Comparison of ENCODE assay signal across 9 mouse cellular contexts in the genomic region with DNA sequence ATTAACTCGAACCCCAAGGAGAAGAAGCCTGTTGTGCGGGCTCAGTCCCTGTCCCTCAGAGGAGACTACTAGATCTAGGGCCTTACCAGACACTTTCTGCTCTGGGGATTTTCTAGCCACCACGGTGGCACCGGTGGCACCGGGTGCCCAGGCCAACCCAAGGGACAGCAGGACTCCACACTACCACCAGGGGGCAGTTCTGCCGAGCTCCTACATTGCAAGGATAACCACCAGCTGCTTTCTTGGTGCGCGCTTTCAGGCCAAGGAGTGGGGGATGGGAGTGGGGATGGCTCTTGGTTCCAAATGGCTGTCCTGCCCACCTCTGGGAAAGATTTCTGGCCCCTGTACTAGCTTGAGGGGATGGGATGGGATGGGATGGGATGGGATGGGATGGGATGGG. TPM values are rescaled to one million over a fixed set of nuclear protein-coding genes. Genes with fewer than 3 reads are reported as not detected.
A peak's percentile ranks its signal among the peaks of the same experiment; 100 is the strongest.
DNase-seq lines count a peak whose midpoint lies in the region; TF ChIP-seq lines count a peak whose summit lies in the region.
"Had no signal": no experiment of that assay in that cellular context is flagged by ENCODE, and none has a peak within 500 bp of the region (broad histone marks: within the 10 kb centered on the region; RNA-seq: fewer than 3 reads in every experiment).

No protein-coding gene starts in this region.

- 0 out of 2 replicates have a peak, but pooled peaks have one; percentile 20 for TF ChIP-seq CTCF in lung, adult 2 months (IDR thresholded peaks at IDR 0.05; ENCODE audit: insufficient read depth, low read length)
- TF ChIP-seq CTCF in brain, embryonic 14.5 days (IDR thresholded peaks at IDR 0.05; ENCODE audit: borderline replicate concordance, extremely low read depth, insufficient read depth, insufficient read length): peak; percentile 59

- H3K4me1 ChIP-seq in lung, adult 2 months (ENCODE audit: control insufficient read depth, insufficient read depth, low read length): peaks cover 10% of the 10 kb centered on the region; the same call in 1 of the 2 replicates

- TF ChIP-seq POLR2A in lung, adult 2 months (IDR thresholded peaks at IDR 0.05; ENCODE audit: borderline replicate concordance, extremely low read depth, low read depth, low read length): no peak
- no peak for TF ChIP-seq POLR2A in brain, embryonic 14.5 days (IDR thresholded peaks at IDR 0.05; ENCODE audit: borderline replicate concordance, extremely low read depth, insufficient read depth, insufficient read length, poor library complexity, severe bottlenecking)

- WGBS in lung, adult 2 months: 14% methylated on average over 8 of the region's 8 CpGs

- no peak overlapping the region for H3K4me3 ChIP-seq in lung, adult 2 months (replicated peaks; ENCODE audit: extremely low read depth, low read depth, low read length)

- intact Hi-C loops in gastrocnemius, postnatal 36 days (cut with DNase I): no loop called here

- DNase-seq in cerebellum, postnatal 10 days: peak; percentile 63 to 67
- no peak for DNase-seq in cerebellum, adult 9-11 months
- no peak for DNase-seq in lung, adult 2 months
- no peak for DNase-seq in lung, postnatal 25 days (ENCODE audit: low spot score)
- peak; percentile 46 for DNase-seq in brain, embryonic 14.5 days (ENCODE audit: low read depth)
- DNase-seq in lung, postnatal 10 days: peak; percentile 44
- DNase-seq in c-Kit-positive CD71-positive TER-119-positive erythroid progenitor cells, embryonic 14.5 days (ENCODE audit: low spot score): no peak
- no peak for DNase-seq in gastrocnemius, postnatal 36 days

RNA-seq across cellular contexts. Expression of gene Foxd1, which starts 2.5 kb away (rescaled TPM):
- polyA plus RNA-seq in lung, adult 2 months (2012; rRNA removed): 0.12 and 0.18 TPM in 2 replicates
- polyA plus RNA-seq in brain, embryonic 14.5 days (2012; rRNA removed): 2.5 and 3.2 TPM in 2 replicates
- under 1 TPM in 1 of 2 experiments, not detected in 1; 0.17 TPM for total RNA-seq in gastrocnemius, postnatal 36 days (2021)
- polyA plus RNA-seq: macrophage had no signal

RNA-seq across cellular contexts. Expression of gene Btf3, which starts 34.7 kb away (rescaled TPM):
- polyA plus RNA-seq in lung, adult 2 months (2012; rRNA removed): 119 and 162 TPM in 2 replicates
- 459 and 601 TPM in 2 replicates for polyA plus RNA-seq in brain, embryonic 14.5 days (2012; rRNA removed)
- 100 to 1,000 TPM; 186 to 222 TPM for total RNA-seq in gastrocnemius, postnatal 36 days (2021)

Comparison
In these comparisons a context has a peak if more than half of its experiments do, and no peak if none do; other contexts are left out.
1. DNase-seq: peak in cerebellum, postnatal 10 days (2 of 2), brain, embryonic 14.5 days (single experiment) and lung, postnatal 10 days (single experiment); none in cerebellum, adult 9-11 months (single experiment), lung, adult 2 months (single experiment), lung, postnatal 25 days (single experiment), c-Kit-positive CD71-positive TER-119-positive erythroid progenitor cells, embryonic 14.5 days (single experiment) and gastrocnemius, postnatal 36 days (0 of 2).